Mouse (Mus musculus) frontal cortex, postnatal 14 days (tissue): ENCODE results near the gene Maats1.

Experiments used
- DNase-seq, 2 experiments: peaks; one replicate each; pipeline ENCODE4 v3.0.0; 2022; ENCODE audit warnings: low spot score in 2 of 2

Maats1 gene

DNA sequence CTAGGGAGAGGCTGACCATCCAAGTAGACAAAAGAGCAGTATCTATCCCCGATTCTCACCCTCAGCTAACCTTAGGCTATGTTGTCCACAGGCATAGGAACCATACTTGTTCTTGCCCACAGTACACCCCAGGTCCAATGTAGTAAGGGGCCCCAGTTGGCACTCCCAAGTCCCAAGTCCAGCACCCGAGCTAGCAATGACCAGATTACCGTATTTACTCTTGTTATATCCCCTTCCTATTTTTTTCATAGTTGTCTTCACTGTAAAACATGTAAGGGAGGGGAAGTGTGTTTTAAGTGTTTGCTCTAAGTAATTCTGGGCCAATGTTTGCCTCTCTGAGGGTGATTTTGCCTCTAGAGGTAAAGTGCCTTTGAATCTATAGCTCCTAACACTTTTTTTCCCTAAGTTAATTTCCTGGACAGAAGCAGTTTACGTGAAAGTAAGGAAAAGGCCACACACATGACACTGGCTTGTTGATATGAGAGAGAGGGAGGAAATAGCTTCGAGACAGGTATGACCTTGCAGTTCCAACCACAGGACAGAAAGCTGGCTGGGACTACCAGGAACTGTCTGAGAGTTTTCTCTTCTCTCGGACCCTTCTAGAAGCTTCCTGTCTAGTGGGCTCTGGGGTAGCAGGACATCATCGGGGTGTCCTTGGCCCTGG, 47.1 kb downstream of the Maats1 start, which contains the start of gene Nr1i2:
Gene Nr1i2, minus strand, starts transcription at position 140 of the 664 bp plus-strand sequence.
- DNase-seq = no peak

DNA sequence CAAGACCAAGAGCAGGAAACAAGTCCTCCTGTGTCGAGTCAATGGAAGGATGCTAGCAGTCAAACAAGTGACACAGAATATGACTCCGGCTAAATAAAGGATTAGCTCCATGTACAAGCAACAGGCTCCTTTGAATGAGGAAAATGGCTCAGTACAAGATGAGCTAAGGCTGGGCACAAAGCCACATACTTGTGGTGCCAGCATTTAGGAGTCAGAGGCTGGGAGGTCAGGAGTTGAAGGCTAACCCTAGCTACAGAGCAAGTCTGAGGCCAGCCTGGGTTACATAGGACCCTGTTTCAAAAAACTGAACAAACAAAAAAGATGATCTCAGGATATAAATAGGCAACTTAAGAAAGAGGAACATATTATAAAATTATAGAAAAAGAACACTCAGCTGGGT, 51.8 kb downstream of the Maats1 start:
- DNase-seq = no peak

DNA sequence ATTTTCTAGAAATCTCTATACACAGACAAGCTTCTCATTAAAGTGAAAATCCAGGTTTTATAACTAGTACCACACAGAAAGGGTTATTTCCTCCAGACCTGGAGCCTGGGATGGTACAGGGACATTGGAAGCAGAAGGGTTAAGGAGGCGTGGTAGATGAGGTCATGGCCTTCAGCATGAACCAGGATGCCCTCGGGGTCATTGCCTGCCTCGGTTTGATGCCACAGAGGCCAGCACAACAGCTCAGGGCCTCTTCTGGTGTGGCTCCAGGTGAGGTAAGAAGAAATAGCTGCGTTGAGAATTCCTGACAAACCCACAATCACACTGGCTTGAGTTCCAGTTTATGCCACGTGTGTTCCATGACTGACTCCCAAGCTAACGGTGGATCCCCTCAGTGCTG, 53.1 kb downstream of the Maats1 start:
- DNase-seq = no peak

DNA sequence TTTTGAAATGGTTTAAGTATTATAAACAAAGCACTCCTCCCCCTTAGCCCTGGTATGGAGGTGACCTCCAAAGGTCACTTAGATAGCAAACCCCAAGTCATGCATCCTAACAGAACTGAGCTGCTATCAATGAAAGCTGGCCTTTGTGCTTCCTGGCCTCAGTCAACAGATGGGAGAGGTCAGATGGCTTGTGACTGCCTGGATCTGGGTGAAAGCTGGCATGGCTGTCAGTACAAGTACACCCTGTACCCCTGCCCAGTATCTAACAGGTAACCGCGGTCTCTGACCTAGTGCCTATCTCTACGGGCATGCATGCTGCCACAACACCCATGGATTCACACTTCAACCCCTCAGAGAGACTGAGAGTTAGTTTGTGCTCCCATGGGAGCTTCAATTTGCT, 54.2 kb downstream of the Maats1 start:
- no peak for DNase-seq

DNA sequence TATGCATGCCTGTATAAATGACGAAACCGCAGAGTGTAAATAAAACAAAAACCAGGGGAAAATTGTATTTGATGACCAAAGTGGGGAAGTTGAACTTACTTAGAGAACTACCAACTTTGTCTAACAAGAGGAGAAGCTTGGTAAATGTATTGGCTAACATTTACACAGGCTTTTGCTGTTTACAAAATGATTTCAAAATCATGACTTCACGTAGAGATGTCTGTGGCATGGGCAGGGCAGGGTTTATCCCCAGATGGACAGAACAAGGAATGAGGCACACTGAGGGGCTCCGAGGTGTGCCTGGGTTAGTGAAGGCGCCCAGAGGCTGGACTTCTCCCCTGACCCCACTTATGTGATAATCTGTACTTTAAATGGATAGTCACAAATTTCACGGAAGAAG, 54.6 kb downstream of the Maats1 start:
- no peak for DNase-seq

DNA sequence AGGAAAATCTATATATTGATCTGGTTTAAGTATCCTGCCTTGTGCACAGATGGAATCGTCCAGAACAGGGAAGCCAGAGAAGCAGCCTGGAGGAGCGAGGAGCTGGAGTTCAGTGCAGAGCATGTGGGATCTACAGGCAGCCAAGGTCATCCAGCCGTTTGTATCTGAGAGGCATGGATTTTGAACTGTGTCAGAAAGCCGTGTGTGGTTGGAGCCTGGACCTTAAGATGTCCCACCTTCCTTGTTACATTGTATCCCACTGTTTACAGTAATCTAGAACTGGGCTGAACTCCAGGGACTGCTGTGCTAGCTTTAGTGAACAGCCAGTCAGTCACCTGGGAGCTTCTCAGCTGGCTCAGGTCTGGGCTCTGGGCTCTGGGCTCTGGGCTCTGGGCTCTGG, 55.4 kb downstream of the Maats1 start:
- DNase-seq = no peak

DNA sequence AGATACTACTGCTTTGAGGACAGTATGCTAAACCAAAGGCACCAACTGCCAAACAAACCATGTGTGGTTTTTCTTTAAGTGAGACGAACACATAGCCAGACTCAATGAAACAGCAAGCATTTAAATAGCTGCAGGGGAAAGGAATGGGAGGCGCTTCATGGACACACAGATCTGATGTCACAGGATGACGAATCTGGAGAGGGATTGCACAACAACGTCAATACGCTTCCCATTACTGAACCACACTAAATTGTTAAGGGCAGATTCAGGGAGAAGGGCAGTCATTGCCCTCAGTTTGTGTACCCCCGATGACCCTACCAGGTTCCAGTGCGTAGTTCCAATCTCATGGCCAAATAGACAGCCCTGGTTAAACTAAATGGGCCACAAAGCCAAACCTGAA, 56.1 kb downstream of the Maats1 start:
- no peak for DNase-seq

DNA sequence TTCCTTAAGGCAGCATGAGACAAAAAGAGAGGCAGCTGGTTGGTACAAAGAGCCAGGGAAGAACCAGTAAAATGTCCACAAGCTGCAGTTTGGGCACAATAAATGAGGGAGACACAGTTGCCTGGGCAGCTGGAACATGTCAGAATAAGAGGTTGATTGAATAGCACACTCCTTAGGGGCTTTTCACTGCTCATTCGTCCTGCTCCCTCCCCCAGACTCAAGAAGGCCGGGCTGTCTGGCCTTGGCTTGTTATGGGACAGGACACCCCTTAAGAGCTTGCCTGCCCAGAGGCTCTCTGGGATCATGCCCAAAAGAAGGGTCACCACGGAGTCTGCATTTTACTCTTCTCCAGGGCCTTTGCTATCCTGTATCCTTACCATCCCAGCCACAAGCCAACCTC, 58.6 kb downstream of the Maats1 start:
- no peak for DNase-seq

DNA sequence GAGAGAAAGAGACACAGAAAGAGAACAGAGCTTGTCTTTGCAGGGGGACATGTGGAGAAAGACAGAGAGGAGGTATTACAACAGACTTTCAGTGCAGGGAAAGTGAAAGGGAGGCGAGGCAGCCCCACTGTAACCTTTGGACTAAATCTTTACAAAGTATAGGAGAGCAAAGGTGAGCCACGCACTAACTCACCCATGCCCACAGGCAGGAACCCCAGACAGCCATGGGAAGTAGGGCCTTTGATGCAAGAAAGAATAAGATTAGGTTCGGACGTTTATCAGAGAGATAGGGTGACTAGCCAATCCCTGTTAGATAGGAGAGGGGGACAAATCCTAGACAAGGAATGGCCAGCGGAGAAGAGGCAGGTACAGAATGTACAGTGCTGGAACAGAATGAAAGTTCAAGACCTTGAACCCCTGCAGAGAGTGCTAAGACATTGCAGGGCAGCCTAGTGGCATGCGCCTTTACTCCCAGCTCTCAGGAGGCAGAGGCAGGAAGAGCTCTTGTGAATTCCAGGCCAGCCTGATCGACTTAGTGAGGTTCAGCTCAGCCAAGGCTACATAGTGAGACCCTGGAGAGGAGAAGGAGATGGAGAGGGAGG, 59.3 kb downstream of the Maats1 start:
- DNase-seq = no peak

DNA sequence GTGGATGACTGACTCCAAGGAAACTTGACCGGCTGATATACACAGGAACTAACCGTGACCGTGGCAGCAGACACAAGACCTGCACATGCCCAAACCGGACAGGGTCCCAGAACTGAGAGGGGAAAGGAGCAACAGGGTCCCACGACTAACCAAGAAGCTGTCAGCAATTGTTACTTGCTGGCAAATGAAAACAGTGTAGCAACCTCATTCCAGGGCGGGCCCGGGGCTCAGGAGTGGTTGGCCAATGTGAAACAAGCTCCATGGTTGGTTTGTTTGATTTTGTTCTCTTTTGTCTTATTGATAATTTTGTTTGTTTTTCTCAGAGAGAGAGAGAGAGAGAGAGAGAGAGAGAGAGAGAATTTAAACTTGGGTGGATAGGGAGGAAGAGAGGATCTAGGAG, 61.0 kb downstream of the Maats1 start:
- DNase-seq = no peak

DNA sequence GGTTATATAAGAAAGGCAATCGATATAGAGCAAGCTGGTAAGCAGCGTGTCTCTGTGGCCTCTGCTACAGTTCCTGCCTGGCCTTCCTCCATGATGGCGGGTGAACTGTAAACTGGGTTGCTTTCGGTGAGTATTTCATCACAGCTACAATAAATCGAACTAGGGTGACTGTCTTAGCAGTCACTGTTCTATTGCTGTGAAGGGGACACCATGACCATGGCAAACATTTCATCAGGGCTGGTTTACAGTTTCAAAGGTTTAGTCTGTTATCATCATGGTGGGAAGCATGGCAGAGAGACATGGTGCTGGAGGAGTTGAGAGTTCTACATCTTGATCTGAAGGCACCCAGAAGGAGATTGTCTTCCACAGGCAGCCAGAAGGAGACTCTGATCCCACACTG, 62.1 kb downstream of the Maats1 start:
- DNase-seq = no peak

DNA sequence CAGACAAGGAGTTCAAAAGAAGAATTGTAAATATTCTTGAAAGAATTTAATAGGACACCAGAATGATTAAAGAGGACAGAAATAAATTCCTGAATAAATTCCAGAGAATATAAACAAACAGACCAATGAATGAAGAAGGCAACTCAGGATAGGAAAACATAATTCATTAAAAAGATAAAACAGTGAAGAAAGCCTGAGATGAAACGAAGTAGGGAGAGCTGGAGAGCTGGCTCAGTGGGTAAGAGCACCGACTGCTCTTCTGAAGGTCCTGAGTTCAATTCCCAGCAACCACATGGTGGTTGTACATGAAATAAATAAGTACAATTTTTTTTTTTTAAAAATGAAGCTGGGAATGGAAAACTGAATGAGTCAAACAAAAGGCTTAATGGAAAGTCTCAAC, 67.2 kb downstream of the Maats1 start:
- no peak for DNase-seq

DNA sequence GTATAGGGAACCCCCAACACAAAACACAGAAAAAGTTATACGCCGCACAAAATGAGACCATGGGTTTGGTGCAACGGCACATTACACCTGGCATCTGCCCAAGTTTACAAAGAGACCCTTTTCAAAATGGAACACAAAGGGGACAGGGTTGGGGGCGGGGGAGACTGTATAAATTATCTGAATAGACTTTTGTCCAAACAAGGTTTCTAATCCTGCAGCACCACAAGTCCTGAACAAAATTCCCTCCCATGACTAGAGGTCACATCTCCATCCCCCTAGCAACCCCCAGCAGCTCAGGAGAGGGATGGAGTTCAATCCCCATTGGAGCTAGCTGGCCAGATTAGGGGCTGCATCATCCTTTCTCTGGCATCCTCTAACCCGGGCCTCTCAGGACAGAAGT, 69.5 kb downstream of the Maats1 start:
- DNase-seq = no peak

DNA sequence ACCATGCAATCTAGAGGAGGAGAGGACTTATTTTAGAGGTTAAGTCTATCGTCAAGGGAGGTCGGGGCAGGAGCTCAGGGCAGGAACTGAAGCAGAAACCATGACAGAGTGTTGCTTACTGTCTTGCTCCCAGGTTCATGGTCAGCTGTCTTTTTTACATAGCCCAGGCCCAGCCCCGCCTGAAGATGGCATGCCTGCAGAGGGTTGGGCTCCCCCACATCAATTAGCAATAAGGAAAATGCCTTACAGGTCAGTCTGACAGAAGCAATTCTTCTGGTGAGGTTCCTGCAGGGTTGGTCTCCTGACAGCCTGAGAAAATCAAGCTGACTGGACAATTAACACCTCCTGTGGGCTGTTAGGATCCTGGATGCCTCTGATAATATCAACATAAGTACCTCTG, 70.3 kb downstream of the Maats1 start:
- DNase-seq = no peak

DNA sequence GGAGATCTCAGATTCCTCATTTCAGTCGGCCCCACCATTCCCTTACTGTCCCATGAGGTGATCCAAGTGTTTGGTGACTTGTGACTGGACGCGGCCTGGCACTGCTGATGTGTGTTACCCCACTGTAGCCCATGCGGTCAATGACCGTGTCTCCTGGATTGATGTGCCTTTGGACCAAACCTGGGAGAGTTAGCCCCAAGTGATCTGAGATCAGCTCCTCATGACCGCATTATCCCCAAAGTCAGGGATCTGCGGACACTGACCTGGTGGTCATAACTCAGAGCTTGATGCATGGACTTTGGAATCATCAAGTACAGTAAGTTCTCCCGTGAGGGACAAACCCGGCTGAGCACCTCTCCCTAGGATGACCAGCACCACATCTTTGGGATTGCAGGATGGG, 86.0 kb downstream of the Maats1 start:
- DNase-seq = no peak

DNA sequence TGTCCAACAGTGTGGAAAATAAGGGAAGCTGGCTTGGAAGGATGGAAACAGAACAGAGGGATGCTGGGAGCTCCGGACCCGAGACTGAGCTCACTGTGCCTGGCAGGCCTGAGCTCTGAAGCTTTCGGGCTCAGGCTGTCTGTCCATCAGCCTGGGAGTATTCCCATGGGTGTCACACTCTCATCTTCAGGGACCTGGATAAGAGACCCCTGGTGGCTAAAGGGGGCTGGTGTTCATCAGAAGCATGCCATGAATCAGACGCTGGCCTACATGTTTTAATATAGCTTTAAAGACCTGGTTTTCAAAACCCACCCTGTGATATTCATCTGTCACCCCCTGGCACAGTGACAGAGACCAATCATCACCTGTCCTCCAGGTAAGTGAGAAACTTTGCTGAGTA, 86.8 kb downstream of the Maats1 start:
- DNase-seq = no peak

DNA sequence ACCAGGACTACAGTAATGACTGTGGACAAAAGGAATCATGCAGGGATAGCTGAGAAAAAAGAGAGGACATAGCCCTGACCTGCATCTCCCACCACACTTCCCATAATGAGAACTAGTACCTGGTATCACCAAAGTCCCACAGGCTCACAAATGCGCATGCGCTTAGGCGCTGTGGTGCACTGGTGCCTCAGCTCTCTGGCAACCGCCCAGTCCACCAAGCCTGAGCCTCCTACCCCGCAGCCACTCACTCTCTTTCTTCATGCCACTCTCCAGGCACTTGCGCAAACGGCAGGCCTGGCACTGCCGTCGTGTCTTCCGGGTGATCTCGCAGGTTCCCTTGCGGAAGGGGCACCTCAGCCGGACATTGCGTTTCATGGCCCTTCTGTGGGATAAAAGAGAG, 87.9 kb downstream of the Maats1 start:
- no peak for DNase-seq

DNA sequence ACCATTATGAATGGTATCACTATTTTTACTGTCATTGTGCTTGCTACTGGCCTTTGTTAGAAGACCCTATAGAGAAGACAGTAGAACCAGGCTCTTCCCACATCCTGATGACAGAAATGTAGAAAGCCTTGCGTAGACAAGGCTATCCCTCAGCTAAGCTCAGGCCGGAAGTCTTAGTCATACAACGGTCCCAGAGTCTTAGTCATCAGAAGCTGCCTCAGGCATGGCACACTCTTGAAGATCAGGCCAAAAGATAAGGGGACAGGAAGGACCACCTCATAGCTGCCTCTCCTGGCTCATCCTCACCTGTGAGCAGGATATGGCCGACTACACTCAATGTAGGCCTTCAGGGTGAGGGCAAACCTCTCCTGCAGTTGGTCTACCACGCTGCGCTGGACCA, 91.5 kb downstream of the Maats1 start:
- no peak for DNase-seq

DNA sequence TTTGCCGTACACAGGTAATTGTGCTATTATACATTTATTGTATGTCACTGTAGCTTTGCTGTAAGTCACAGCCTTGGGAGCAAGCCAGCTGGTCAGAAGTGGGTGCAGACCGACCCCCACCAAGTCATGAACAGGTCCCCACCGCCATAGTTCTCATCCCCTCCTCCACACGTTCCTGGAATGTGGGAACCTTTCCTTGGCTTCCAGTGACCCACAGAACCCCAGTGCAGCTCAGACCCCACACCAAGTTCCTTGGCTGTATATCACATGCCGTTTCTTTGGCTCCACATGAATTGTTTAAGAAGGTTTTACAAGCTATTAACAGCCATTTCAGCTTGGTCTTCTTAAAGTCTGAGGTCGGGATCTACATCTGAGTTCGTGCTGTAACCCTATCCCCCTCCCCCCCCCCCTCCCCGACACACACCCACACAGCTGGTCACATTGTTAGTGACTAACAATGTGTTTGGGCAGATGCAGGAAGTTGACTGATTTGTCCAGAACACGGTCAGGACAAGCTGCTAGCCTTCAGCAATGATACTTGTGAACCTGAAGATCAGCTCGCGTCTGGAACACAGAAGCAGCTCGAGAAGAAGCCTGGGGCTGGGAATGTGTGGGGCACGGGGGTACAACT, 93.5 kb downstream of the Maats1 start:
- no peak for DNase-seq
